Comparison of ENCODE assay signal across 19 mouse cellular contexts in the genomic region with DNA sequence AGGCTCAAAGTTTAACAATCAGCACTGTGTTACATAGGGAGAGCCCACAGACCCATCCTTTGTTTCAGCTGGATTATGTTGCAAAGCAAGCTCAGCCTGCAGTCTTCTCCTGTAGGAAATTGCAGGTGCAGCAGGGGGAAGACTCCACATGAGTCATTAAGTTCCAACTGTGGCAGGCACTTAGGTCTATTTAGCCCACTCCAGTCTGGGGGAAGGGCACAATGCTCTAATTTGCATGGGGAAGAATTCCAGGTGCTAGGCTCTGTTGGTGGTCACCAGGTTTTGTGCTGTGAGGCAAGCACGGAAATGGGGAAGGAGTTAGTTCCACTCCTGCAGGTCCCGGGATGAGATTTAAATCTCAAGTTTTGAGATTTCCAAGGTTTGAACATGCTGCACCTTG.
DNase-seq lines count a peak whose midpoint lies in the region; ATAC-seq and TF ChIP-seq lines count a peak whose summit lies in the region.
"Had no signal": no experiment of that assay in that cellular context is flagged by ENCODE, and none has a peak within 500 bp of the region (broad histone marks: within the 10 kb centered on the region; RNA-seq: fewer than 3 reads in every experiment).

No protein-coding gene starts in this region.

- no peak overlapping the region for H3K9ac ChIP-seq in heart, embryonic 11.5 days (ENCODE audit: low read depth, low read length)
- H3K9ac ChIP-seq in midbrain, postnatal 0 days (replicated peaks; ENCODE audit: low read length, poor library complexity, severe bottlenecking): no peak overlapping the region
- H3K9ac ChIP-seq in midbrain, embryonic 14.5 days (replicated peaks; ENCODE audit: low read length): no peak overlapping the region
- no peak overlapping the region for H3K9ac ChIP-seq in intestine, embryonic 16.5 days (ENCODE audit: low read depth, low read length)
- H3K9ac ChIP-seq: forebrain, embryonic 13.5 days; heart, embryonic 12.5 days; hindbrain, embryonic 14.5 days; liver, embryonic 13.5 days; midbrain, embryonic 13.5 days had no signal

- H3K27ac ChIP-seq in heart, embryonic 11.5 days (ENCODE audit: low read depth, low read length): no peak overlapping the region
- no peak overlapping the region for H3K27ac ChIP-seq in midbrain, postnatal 0 days (ENCODE audit: low read depth, low read length)
- H3K27ac ChIP-seq in midbrain, embryonic 14.5 days (replicated peaks; ENCODE audit: low read depth, low read length): no peak overlapping the region
- no peak overlapping the region for H3K27ac ChIP-seq in intestine, embryonic 16.5 days (ENCODE audit: low read length)
- H3K27ac ChIP-seq: forebrain, embryonic 13.5 days; hindbrain, embryonic 14.5 days; left cerebral cortex, adult 2 months; liver, embryonic 13.5 days; midbrain, embryonic 13.5 days had no signal

- H3K27me3 ChIP-seq in heart, embryonic 11.5 days (ENCODE audit: control insufficient read depth, insufficient read depth, low read length): no peaks in the 10 kb centered on the region
- H3K27me3 ChIP-seq in midbrain, postnatal 0 days (ENCODE audit: insufficient read depth, low read length): no peaks in the 10 kb centered on the region
- no peaks in the 10 kb centered on the region for H3K27me3 ChIP-seq in midbrain, embryonic 14.5 days (ENCODE audit: control insufficient read depth, insufficient read depth, low read length)
- no peaks in the 10 kb centered on the region for H3K27me3 ChIP-seq in intestine, embryonic 16.5 days (replicated peaks; ENCODE audit: control insufficient read depth, insufficient read depth, low read length)
- H3K27me3 ChIP-seq: forebrain, embryonic 13.5 days; heart, embryonic 12.5 days; liver, embryonic 13.5 days; midbrain, embryonic 13.5 days had no signal

- ATAC-seq in heart, embryonic 11.5 days (replicated peaks; ENCODE audit: insufficient number of reproducible peaks, low FRiP score, low TSS enrichment): no peak
- no peak for ATAC-seq in midbrain, postnatal 0 days (ENCODE audit: low FRiP score)
- ATAC-seq in midbrain, embryonic 14.5 days (ENCODE audit: low FRiP score, low TSS enrichment): no peak
- ATAC-seq in intestine, embryonic 16.5 days: peak; percentile 18
- ATAC-seq: forebrain, embryonic 13.5 days; midbrain, embryonic 13.5 days had no signal

- H3K36me3 ChIP-seq in heart, embryonic 11.5 days (ENCODE audit: control insufficient read depth, insufficient read depth, low read length): 0 out of 2 replicates have a peak, but pooled peaks cover 5% of the 10 kb centered on the region
- H3K36me3 ChIP-seq in midbrain, postnatal 0 days (ENCODE audit: insufficient read depth, low read length): peaks cover 4% of the 10 kb centered on the region; the same call in 1 of the 2 replicates
- H3K36me3 ChIP-seq in midbrain, embryonic 14.5 days (ENCODE audit: control insufficient read depth, insufficient read depth, low read length): no peaks in the 10 kb centered on the region
- H3K36me3 ChIP-seq in intestine, embryonic 16.5 days (ENCODE audit: control insufficient read depth, insufficient read depth, low read length): peaks cover 14% of the 10 kb centered on the region

- 64% methylated on average over 2 of the region's 2 CpGs for WGBS in heart, embryonic 11.5 days (ENCODE audit: insufficient replicate concordance)
- WGBS in midbrain, postnatal 0 days: 55% methylated on average over 2 of the region's 2 CpGs
- WGBS in midbrain, embryonic 14.5 days: 34% methylated on average over 2 of the region's 2 CpGs
- WGBS in intestine, embryonic 16.5 days: 64% methylated on average over 2 of the region's 2 CpGs

- DNase-seq in heart, adult 11 months: peak; percentile 43
- DNase-seq in midbrain, postnatal 0 days (ENCODE audit: low spot score): peak; percentile 18
- DNase-seq in midbrain, embryonic 14.5 days: no peak
- DNase-seq in adrenal gland, postnatal 10 days: no peak
- no peak for DNase-seq in frontal cortex, postnatal 36 days (ENCODE audit: low spot score in 2 of 2)
- no peak for DNase-seq in urinary bladder, postnatal 36 days (ENCODE audit: low spot score in 2 of 2)
- DNase-seq: adrenal gland, adult 2 months; cerebellum, adult 11-12 months; cerebellum, postnatal 25 days; gastrocnemius, postnatal 36 days; liver, embryonic 13.5 days; thymus, postnatal 14 days had no signal

- H3K9me3 ChIP-seq in heart, embryonic 11.5 days (replicated peaks; ENCODE audit: control insufficient read depth, low read length): no peaks in the 10 kb centered on the region
- H3K9me3 ChIP-seq in midbrain, postnatal 0 days (ENCODE audit: low read length): no peaks in the 10 kb centered on the region
- no peaks in the 10 kb centered on the region for H3K9me3 ChIP-seq in midbrain, embryonic 14.5 days (ENCODE audit: control insufficient read depth, low read length)
- H3K9me3 ChIP-seq in intestine, embryonic 16.5 days (ENCODE audit: control insufficient read depth, low read length): no peaks in the 10 kb centered on the region
- H3K9me3 ChIP-seq: forebrain, embryonic 13.5 days; heart, embryonic 12.5 days; liver, embryonic 13.5 days had no signal

- no peak for TF ChIP-seq CTCF in midbrain, postnatal 0 days (IDR thresholded peaks at IDR 0.05)

- H3K4me2 ChIP-seq in heart, embryonic 11.5 days: no peak overlapping the region
- H3K4me2 ChIP-seq in midbrain, postnatal 0 days (ENCODE audit: low read depth, low read length, poor library complexity, severe bottlenecking): no peak overlapping the region
- no peak overlapping the region for H3K4me2 ChIP-seq in midbrain, embryonic 14.5 days (ENCODE audit: low read length)
- H3K4me2 ChIP-seq in intestine, embryonic 16.5 days (ENCODE audit: low read depth, low read length): no peak overlapping the region
- H3K4me2 ChIP-seq: forebrain, embryonic 13.5 days; heart, embryonic 12.5 days; hindbrain, embryonic 14.5 days; liver, embryonic 13.5 days; midbrain, embryonic 13.5 days had no signal

- H3K4me3 ChIP-seq in heart, embryonic 11.5 days (ENCODE audit: low read depth, low read length): no peak overlapping the region
- no peak overlapping the region for H3K4me3 ChIP-seq in midbrain, postnatal 0 days (ENCODE audit: low read depth, low read length)
- H3K4me3 ChIP-seq in midbrain, embryonic 14.5 days (replicated peaks; ENCODE audit: low read depth, low read length): no peak overlapping the region
- H3K4me3 ChIP-seq in intestine, embryonic 16.5 days (ENCODE audit: low read length): no peak overlapping the region
- H3K4me3 ChIP-seq: forebrain, embryonic 13.5 days; heart, embryonic 12.5 days; left cerebral cortex, adult 2 months; liver, embryonic 13.5 days; midbrain, embryonic 13.5 days had no signal

- H3K4me1 ChIP-seq in heart, embryonic 11.5 days (ENCODE audit: control insufficient read depth, insufficient read depth, low read length): no peaks in the 10 kb centered on the region
- 0 out of 2 replicates have a peak, but pooled peaks cover 3% of the 10 kb centered on the region for H3K4me1 ChIP-seq in midbrain, postnatal 0 days (ENCODE audit: insufficient read depth, low read length)
- no peaks in the 10 kb centered on the region for H3K4me1 ChIP-seq in midbrain, embryonic 14.5 days (ENCODE audit: control insufficient read depth, insufficient read depth, low read length)
- H3K4me1 ChIP-seq in intestine, embryonic 16.5 days (ENCODE audit: control insufficient read depth, insufficient read depth, low read length): peaks cover 6% of the 10 kb centered on the region; the same call in 1 of the 2 replicates
- H3K4me1 ChIP-seq: forebrain, embryonic 13.5 days; heart, embryonic 12.5 days; liver, embryonic 13.5 days; midbrain, embryonic 13.5 days had no signal

Comparison
In these comparisons a context has a peak if more than half of its experiments do, and no peak if none do; other contexts are left out.
1. DNase-seq: peak in heart, adult 11 months (single experiment) and midbrain, postnatal 0 days (single experiment); none in midbrain, embryonic 14.5 days (single experiment), adrenal gland, postnatal 10 days (single experiment), frontal cortex, postnatal 36 days (0 of 2) and urinary bladder, postnatal 36 days (0 of 2).